Mouse (Mus musculus): Measurements from ENCODE around the gene Sbno2. TPM values are rescaled to one million over a fixed set of nuclear protein-coding genes. Genes with fewer than 3 reads are reported as not detected.
"Not testable (repeated sequence)": the region's sequence is repeated elsewhere in the genome, so short reads cannot be mapped to it uniquely, and the experiment has no call there.

Gene Sbno2
- polyA plus RNA-seq, 2 experiments from 2014 or later: 28.4 to 54.8 TPM

DNA sequence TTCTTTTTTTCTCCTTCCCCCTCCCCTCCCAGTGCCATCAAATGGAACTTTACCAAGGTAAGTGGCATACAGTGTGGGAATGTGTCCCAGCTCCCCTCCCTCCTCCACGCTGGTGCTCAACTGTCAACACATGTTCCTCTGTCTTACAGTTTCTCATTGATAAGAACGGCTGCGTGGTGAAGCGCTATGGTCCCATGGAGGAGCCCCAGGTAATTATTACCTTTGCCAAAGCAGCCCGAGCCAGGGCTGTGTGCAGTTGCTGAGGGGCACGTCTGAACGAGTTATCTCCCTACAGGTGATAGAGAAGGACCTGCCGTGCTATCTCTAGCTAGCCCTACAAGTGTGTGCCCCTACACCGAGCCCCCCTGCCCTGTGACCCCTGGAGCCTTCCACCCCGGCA, 49.5 kb downstream of the Sbno2 start:
- ATAC-seq: no peak

DNA sequence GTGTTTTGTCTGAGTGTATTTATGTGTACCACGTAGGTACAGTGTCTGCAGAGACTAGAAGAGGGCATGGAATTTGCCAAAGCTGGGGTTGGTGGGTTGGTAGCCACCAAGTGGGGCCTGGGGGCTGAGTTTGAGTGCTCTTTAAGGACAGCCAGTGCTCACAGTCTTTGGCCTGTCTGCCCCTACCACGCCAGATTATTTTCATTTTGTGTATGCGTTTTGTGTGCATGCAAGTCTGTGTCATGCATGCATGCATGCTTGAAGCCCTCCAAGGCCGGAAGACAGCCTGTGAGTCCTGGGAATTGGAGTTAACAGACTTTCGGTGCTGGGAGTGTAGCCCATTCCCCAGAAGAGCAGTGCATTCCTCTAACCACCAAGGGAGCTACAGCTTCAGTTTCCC, 50.0 kb downstream of the Sbno2 start:
- no peak for ATAC-seq

DNA sequence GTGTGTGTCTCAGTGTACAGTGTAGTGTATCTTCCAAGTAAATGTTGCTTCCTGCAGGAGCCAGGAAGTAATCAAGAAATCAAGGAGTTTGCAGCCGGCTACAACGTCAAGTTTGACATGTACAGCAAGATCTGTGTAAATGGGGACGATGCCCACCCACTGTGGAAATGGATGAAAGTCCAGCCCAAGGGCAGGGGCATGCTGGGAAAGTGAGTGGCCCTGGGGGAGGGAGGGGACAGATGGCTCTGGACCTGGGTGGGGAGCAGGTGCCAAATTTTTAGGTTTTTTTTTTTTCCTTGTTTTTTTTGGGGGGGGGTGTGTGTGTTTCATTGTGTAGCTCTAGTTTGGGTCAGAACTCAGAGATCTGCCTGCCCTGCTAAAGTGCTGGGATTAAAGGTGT, 50.5 kb downstream of the Sbno2 start:
- ATAC-seq: not testable (repeated sequence)

DNA sequence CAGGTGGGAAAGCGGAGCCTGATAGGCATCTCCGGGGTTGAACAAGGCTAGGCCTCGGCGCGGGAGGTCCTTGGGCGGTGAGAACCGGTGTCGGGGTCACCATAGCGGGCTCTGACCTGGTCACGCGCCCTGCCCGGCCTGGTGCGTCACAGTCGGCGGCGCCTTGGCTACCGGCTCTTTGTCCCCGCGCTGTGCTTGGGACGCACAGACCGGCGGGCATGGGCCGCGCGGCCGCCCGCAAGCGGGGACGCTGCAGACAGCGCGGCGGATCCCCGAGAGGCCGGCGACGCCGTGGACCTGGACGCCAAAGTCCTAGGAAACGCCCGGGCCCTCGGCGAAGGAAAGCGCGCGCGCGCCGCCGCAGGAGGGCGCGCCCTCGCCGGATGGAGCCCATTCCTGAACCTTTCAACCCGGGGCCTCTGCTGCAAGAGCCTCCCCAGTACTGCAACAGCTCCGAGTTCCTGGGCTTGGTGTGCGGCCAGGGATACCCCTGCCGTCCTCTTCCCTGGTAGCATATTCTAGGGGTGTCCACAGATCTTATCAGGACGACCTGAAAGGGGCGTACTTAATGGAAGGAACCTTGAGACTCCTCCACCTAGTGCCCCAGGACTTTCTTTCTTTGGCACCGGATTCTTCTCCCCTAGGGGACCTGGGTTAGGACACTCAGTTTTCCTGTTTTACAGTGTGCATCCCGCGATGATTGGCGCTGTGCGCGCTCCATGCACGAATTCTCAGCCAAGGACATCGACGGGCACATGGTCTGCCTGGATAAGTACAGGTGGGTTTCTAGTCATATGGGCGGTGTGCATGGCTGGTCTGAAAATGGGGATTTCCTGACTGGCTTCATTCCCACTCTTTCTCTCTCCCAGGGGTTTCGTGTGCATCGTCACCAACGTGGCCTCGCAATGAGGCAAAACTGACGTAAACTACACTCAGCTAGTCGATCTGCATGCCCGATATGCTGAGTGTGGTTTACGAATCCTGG, 51.2 kb downstream of the Sbno2 start:
- ATAC-seq: peak; percentile 42

DNA sequence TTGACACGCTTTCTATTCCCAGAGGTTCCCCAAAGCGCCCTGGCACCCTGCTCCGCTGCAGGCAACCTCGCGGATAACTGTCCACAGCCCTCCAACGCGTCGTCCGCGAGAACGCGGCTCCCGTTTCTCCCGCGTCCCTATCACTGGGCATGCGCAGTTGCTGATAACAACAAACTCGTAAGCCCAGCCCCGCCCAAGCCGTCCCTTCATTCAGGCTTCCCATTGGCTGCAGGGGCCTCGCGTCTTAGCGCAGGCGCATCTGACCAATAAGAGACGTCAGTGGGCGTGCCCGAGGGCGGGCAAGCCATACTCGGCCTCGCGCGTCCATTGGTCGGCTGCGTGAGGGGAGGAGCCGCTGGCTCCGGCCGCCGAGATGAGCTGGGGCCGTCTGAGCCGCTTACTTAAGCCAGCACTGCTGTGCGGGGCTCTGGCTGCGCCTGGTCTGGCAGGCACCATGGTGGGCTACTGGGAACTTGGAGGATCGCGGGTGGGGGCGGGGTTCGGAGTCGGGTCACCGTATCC, 52.1 kb downstream of the Sbno2 start:
- ATAC-seq: peak; percentile 95

DNA sequence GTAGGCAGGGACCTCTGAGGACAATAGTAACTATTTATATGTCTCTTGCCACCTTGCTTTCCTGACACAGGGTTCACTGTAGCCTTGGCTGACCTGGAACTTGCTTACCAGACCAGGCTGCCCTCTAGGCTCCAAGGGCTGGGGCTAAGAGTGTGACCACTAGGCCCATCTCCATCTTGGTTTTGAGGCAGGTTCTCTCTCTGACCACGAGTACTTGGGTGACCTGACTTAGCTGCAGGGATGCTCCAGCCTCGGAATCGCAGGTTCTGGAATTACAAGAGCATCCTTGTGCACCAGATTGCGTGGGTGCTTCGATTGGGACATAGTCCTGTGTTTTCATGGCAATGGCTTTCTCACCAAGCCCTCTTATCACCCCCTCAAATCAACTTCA, 53.0 kb downstream of the Sbno2 start:
- no peak for ATAC-seq

DNA sequence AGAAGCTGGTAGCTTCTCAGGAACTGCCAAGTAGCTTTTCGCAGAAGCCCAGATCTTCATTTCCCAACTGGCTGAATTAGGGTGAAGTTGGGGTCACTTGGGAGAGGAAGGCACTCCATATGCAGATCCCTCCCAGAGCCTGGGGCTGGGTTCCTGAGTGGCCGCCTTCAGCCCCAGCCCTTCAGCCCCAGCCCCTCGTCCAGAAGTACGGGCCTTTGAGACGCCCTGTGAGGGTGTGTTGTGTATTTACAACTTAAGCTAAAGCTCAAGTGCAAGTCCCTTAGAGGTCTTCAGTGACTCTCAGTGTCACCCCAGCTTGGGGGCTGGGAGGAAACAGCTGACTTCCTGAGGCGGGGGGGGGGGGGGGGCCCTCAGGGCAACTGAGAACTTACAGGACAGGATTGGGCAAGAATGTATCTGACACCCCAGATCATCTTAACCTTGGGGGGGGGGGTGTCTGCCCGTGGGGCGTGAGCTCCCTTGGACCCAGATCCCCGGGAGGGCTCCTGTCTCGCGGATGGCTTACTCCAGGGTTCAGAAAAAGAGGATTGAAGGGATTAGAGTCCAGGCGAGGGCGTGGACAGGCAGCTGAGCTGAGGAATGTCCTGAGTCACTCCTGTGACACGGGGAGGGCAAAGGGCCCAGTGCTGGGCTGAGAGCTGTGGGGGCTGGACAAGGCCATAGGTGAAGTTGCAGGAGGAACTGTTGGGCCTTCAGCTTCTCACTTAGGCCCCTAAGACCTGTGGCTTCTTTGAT, 53.6 kb downstream of the Sbno2 start:
- no peak for ATAC-seq

DNA sequence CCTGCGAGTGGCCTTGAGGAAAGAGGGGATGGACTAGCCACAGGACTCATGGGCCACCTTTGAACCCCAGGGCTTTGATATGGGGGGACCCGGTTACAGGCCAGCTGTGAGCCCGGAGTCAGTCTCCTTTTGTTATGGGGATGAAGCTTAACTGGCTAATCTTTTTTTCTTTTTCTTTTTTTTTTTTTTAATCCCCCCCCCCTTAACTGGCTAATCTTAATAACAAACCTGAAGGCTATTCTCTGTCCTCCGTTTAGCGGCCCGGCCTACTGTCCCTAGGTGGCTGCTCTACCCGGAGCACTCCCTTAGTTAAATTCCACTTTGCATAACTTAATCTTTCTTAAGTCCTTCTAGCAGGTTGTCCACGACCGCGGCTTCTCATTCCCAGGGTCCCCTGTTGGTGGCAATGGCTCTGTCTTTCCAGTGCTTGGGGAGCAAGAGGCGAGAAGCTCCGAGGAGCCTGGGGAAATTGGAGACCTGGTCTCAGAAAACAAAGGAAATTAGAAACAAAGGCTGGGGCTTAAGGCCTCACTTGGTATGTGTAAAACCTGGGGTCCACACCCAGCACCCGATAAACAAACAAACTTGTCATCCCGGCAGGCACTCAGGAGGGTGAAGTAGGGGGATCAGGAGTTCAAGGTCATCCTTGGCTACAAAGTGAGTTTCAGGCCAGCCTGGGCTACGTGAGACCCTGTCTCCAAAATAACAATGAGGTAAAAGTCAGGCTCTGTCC, 54.3 kb downstream of the Sbno2 start:
- no peak for ATAC-seq

DNA sequence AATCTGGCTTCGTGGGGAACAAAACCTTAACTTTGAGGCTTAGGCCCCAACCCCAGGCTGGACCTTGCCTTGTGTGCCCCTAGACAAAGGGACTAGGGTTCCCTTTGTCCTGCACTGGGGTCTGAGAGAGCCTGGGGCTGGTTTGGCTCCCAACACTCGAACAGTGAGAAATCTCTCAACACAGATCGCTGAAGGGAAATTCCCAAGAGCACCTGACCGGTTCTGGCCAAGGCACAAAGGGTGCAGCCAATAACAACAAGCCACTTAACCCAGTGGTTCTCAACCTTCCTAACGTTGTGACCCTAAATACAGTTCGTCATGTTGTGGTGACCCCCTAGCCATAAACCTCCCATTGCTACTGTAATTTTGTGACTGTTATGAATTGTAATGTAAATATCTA, 55.1 kb downstream of the Sbno2 start:
- ATAC-seq: no peak

DNA sequence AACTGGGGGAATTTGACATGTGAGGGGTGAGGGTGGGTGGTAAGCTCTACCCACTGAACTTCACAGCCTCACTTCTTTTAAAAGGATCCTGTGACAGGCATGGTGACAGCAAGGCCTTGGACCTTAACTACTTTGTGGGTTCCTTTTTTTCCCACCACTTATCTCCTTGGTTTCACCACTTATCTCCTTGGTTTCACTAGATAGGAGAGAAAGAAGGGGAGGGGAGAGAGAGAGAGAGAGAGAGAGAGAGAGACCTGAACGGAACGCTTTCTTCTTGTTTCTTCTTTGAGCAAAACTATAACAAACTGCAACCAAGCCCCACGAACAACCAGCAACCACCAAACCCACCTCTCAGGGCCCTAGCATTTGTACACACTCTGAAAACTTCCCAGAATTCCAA, 56.5 kb downstream of the Sbno2 start:
- ATAC-seq: no peak

DNA sequence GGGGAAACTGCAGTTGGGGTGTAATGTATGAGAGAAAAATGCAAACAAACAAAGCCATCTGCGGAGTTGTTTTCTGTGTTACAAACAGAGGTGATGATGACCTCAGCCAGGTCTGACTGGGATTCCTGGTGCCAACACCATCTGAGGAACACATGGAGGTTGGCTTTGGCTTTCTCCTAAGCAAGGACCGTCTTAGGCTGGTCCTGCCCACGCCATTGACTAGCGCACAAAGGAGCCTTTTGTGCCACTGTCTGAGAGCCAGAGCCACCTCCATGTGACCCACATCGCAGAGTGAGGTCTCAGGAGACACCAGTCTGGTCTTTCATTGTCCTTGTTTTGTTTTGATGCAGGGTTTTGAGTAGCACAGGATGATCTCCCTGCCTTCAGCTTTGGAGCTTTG, 57.0 kb downstream of the Sbno2 start:
- no peak for ATAC-seq

DNA sequence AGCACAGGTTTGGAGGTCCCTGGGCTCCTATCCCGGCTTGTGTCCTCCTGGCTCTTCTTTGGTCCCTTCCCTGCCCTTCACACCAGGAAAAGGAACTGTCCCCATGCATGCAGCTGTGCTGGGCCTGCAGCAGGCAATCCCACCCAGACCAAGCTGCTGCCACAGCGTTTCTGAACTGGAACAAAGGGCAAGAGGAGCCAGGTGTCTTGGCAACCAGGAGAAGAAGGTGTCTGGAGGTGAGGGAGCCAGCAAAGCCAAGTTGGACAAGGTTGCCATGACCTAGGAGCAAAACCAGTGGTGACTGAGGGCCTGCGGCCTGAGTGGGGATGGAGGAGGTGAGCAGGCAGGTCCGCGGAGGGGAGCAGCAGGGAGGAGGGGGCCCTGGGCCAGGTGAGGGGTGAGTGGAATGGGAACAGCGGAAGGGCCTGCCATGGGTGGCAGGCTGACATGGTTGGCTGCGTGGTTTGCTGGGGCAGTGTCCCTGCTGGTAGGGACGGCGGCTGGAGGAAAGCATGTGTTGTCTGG, 58.3 kb downstream of the Sbno2 start, which contains the start of gene Gpx4:
Gene Gpx4, plus strand, starts transcription at position 126 of the 525 bp plus-strand sequence.
- no peak for ATAC-seq

DNA sequence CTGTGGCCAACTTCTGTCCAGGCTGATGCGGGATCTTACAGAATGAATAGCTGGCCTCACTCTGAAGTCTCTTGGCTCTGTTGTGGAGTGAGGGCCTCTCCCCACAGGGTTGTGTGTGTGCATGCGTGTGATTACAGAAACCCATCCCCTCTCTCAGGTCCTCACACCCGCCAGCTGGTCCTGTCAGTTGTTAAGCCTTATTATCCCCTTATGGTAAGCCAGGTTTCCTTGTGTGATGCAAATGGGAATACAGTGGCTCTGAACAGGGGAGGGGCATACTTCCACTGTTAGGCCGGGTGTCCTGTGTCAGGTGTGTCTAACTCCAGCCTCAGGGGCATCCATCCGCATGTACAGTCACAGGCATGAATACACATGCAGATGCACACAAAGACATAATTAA, 59.6 kb downstream of the Sbno2 start:
- no peak for ATAC-seq

DNA sequence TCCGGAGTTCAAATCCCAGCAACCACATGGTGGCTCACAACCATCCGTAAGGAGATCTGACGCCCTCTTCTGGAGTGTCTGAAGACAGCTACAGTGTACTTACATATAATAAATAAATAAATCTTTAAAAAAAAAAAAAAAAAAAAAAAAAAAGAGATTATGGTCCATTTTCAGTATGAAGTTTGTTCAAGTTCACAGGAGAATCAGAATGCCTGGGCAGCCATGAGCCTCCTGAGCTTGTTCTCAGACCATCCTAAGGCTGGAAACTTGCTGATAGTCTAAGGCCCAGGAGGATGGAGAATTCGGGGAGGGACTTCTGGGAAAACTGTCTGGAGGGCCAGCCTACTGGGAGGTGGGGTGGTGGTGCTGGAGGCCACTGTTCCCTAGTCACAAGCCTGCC, 60.0 kb downstream of the Sbno2 start:
- not testable (repeated sequence) for ATAC-seq

DNA sequence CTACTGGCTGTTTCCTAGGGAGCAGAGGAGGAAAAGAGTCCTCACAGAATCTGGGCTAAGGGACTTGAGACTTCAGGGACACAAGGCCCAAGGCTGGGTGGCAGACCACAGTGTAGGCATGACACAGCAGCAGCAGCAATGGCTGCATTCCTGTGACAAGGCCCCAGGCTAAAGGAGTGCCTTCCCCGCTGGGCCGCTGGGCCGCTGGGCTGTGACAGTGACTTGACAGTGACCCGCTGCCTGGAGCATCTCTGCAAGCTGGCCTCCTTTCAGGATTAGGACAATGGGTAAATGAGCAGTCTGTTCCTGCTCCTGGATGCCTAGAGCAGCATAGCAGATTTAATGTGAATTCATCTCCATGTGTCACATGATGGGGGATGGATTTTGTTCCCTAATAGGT, 61.3 kb downstream of the Sbno2 start:
- ATAC-seq: no peak

DNA sequence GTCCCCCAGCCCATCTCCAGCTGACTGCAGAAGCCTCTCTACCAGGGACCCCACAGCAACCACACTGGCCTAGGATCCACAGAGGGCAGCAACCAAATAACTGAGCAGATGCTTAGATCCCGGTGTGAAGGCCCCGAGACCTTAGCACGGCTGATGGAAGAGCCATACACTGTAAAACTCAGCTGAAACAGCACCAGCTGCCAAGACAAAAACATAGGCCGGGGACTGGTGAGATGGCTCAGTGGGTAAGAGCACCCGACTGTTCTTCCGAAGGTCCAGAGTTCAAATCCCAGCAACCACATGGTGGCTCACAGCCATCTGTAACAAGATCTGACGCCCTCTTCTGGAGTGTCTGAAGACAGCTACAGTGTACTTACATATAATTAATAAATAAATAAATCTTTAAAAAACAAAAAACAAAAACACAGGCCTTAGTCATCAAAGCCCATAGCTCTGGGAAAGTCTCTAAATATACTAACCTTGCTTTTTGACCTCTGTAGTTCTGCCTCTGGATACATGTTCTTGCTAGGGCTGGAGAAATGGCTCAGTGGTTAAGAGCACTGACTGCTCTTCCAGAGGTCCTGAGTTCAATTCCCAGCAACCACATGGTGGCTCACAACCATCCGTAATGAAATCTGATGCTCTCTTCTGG, 63.8 kb downstream of the Sbno2 start:
- not testable (repeated sequence) for ATAC-seq

DNA sequence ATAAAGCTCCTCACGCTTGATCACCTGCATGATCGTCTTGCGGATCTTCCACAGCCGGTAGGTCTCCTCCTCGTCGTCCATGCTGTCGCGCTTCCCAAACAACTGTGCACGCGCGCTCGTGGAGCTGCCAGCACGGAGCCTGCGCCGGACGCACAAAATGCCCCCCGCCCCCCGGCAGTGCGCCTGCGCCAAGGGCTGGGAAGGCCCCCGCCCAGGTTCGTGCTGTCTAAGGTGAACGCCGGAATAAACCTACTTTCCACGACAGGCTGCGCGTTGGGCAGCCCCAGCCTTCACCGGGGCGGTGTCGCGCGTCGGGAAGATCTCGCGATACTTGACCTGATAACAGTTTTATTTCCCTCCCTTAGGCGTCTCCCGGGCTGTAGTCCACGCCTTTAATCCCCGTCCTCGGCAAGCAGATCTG, 65.8 kb downstream of the Sbno2 start, which contains the start of gene Polr2e:
Gene Polr2e, minus strand, starts transcription at position 237 of the 421 bp plus-strand sequence.
- ATAC-seq: peak; percentile 98

DNA sequence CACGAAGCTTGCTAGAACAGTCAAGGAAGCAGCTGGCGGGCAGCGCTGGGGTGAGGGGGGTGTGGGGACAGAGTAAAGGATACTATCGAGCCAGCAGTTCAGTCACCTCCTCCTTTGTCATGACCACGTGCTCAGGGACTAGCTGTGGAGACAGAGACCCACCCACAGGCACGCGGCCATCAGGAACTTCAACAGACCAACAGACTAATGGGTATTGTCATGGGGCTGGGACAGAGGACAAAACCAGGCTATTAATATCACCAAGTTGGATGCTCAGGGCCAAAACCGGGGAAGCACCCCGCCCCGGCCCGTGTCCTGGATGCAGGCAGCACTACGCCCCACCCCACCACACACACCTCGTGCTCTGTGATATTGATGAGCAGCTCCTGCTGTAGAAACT, 68.5 kb downstream of the Sbno2 start:
- ATAC-seq: no peak

DNA sequence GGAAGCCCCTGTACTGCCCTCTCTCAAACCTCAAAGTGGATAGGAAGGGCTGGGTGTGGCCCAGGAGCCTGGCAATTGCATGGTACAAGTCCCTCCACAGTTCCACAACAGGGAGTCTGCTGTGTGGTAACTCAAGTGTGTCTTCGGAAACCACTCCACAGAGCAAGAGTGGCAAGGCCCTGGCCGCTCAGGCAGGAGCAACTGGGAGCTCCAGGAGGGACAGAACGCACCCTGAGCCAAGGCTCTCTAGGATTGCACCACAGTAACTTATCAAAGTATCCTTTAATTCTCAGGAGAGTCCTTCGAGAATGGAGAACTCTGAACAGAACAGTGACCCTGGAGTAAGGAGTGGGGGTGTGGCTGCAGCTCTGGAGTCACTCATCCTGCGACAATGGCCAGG, 69.7 kb downstream of the Sbno2 start:
- no peak for ATAC-seq

DNA sequence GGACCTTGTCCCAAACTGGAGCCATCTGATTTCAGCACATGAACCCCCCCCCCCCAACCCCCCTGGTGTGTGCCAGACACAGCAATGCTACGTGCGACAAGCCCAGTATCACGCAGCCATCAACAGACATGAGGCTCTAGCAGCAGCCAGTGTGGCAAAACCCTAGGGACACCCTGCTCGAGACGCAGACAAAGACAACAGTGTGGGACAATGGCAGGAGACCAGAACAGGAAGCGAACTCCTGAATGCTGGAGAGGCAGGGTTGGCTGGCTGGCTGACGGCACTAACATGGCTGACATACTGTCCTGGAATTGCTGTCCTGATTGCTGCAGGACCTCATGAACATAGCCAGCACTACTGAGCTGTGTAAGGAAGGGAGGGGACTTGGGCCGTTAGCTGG, 70.2 kb downstream of the Sbno2 start:
- ATAC-seq: no peak

DNA sequence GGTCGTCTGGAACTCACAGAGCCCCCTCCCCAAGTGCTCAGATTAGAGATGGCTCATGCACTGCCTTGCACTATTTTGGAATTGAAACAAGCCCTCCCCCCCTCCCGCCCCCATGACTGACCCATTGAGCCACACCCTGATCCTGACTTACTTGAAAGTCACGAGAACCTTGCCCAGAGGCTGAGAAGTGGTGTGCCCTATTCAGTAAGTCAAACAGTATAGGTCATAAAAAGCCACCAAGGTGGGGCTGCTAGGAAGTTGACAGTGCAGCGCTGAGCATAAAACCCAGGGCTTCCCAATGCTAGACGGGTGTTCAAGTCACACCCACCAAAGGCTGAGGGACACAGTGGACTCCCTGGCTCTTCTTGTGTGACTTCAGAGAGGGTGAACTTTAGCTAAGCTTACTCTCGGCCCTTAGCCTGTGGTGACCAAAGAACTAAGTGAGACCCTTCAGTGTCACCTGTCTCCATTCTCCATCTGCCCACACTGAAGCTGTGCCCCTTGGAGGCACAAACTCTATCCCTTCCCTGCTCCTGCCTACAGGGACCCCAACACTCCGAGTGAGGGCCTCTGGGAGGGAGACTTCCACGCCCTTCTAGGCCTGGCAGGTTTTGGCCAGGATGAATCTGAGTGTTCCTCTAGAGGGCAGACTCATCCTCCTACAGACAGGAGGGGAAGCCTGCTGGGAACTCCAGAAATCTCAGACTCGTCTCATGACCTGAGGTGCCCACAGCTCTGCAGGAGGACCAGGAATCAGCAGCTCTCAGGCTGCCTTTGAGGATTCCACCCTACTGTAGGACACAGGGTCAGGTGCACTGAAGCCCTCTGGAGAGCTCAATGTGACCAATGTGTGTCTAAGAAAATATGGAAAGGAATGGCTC, 71.6 kb downstream of the Sbno2 start:
- peak; percentile 27 for ATAC-seq

Measured in CD4-positive, CD25-positive, alpha-beta regulatory T cell, adult 4 months (primary cell).